Mouse (Mus musculus) heart, embryonic 14.5 days (tissue): ENCODE measurements around the gene Pde4b. TPM values are rescaled to one million over a fixed set of nuclear protein-coding genes. Genes with fewer than 3 reads are reported as not detected.

Experiments used
- ATAC-seq: fragments of 200-750 bp; cut with Nextera tagmentation; 2 replicates; pipeline ENCODE4 v1.8.0; 2017; ENCODE audit warnings: low read depth, moderate TSS enrichment; ENCODE audit not compliant: insufficient number of reproducible peaks, insufficient read depth, low FRiP score
- H3K27ac ChIP-seq, 2 experiments: fragments of 200-500 bp in 1 of 2; fragments of 300-500 bp in 1 of 2; sonication (generic) in 1 of 2; replicated peaks in 1 of 2; 2 replicates each; pipeline ENCODE4 v1.5.1; 2012 to 2014; ENCODE audit warnings: low read depth in 2 of 2, low read length in 2 of 2, control low read depth in 1 of 2, mild to moderate bottlenecking in 1 of 2, mixed read lengths in 1 of 2; ENCODE audit not compliant: control insufficient read depth in 1 of 2, insufficient read depth in 1 of 2
- H3K27me3 ChIP-seq: fragments of 300-500 bp; sonication (generic); 2 replicates; pipeline ENCODE4 v1.6.1; 2014; ENCODE audit warnings: mild to moderate bottlenecking, low read length, control low read depth; ENCODE audit not compliant: control insufficient read depth, insufficient read depth
- H3K36me3 ChIP-seq: fragments of 300-500 bp; sonication (generic); 2 replicates; pipeline ENCODE4 v1.6.1; 2014; ENCODE audit warnings: mild to moderate bottlenecking, control low read depth, low read length, mixed read lengths; ENCODE audit not compliant: control insufficient read depth, insufficient read depth
- H3K4me1 ChIP-seq, 2 experiments: fragments of 200-500 bp in 1 of 2; fragments of 300-500 bp in 1 of 2; sonication (generic) in 1 of 2; 2 replicates each; pipeline ENCODE4 v1.6.1; 2012 to 2014; ENCODE audit warnings: low read length in 2 of 2, control low read depth in 1 of 2, mixed read lengths in 1 of 2; ENCODE audit not compliant: control insufficient read depth in 2 of 2, insufficient read depth in 2 of 2
- H3K4me2 ChIP-seq: fragments of 300-500 bp; sonication (generic); 2 replicates; pipeline ENCODE4 v1.6.1; 2014; ENCODE audit warnings: mild to moderate bottlenecking, low read length
- H3K4me3 ChIP-seq, 2 experiments: fragments of 200-500 bp in 1 of 2; fragments of 300-500 bp in 1 of 2; sonication (generic) in 1 of 2; 2 replicates each; pipeline ENCODE4 v1.5.1; 2012 to 2014; ENCODE audit warnings: low read length in 2 of 2, mild to moderate bottlenecking in 2 of 2, control low read depth in 1 of 2, low read depth in 1 of 2, moderate library complexity in 1 of 2; ENCODE audit not compliant: control insufficient read depth in 1 of 2, insufficient read depth in 1 of 2
- H3K9ac ChIP-seq: fragments of 300-500 bp; sonication (generic); 2 replicates; pipeline ENCODE4 v1.6.1; 2014; ENCODE audit warnings: mild to moderate bottlenecking, low read length
- H3K9me3 ChIP-seq: fragments of 300-500 bp; sonication (generic); 2 replicates; pipeline ENCODE4 v1.6.1; 2016; ENCODE audit warnings: low read length, control low read depth; ENCODE audit not compliant: control insufficient read depth
- WGBS: fragments of 180-500 bp; shearing (Covaris S2); extraction: QIAGEN DNeasy Blood & Tissue Kit; methylation state at CpG from one replicate; pipeline ENCODE4 v1.1.7; 2014; 5-methylcytosine and 5-hydroxymethylcytosine counted together
- polyA plus RNA-seq: library from polyadenylated mRNA; unstranded; fragments of >200 nt; fragmentation: Nextera tagmentation; extraction: Ambion mirVana; gene quantifications from 2 replicates; pipeline ENCODE4 v1.2.1, GENCODE M21; 2014

The Pde4b gene
- polyA plus RNA-seq, 1 experiment from 2014 or later: 30.5 TPM

DNA sequence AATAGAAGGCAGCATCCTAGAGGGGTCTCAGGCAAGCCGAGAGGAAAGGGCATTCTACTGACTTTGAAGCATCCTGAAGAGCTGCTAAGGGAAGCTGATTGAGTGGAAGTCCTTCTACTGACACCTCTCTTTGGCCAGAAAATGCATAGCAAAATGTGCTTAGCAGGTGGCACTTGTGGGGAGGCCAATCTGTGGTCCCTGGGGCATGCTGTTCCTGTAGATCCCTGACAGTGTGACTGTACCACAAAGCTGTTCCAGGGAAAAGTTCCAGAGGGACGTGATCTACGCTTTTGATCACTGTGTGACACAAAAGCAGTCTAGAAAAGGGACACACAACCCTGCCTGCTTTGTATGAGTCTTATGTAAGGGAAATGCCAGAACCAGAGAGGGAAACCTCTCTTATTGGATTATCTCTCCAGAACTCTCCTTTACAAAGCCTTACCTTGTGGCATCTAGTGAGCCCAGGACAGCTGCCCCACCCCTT lies 49.1 kb downstream of the Pde4b start:
- Histone ChIP-seq H3K4me3 (no peak overlapping the region), H3K4me2 (no peak overlapping the region), H3K36me3 (no peaks in the 10 kb centered on the region), H3K27me3 (no peaks in the 10 kb centered on the region), H3K4me1 (no peaks in the 10 kb centered on the region), H3K27ac (no peak overlapping the region), H3K9ac (no peak overlapping the region), H3K9me3 (no peaks in the 10 kb centered on the region)
- ATAC-seq: no peak
- 75% methylated on average over 3 of the region's 3 CpGs for WGBS

DNA sequence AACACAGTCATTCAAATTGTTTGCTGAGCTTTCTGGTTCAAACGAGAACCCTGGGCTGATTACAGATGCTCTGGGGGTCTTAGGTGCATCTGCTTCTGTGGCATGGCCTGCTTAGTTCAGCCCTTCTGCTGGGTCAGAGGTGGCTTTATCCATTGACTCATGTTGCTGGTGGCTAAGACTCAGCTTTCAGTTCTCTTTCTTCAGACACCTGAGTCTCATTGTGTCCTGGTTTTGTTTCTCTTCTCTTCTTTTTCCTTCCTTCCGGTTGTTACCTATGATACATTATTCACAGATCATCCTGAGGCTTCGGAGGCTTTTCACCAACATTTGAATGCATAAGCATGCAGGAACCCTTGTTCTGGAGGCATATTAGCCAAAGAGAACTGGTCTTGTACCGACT lies 51.0 kb downstream of the Pde4b start:
- no peak overlapping the region for H3K9ac ChIP-seq
- H3K36me3 ChIP-seq: no peaks in the 10 kb centered on the region
- no peaks in the 10 kb centered on the region for H3K27me3 ChIP-seq
- no peak overlapping the region for H3K4me3 ChIP-seq
- ATAC-seq: no peak
- H3K4me1 ChIP-seq: no peaks in the 10 kb centered on the region
- WGBS: 73% methylated on average over 4 of the region's 4 CpGs
- H3K27ac ChIP-seq: no peak overlapping the region
- no peak overlapping the region for H3K4me2 ChIP-seq
- no peaks in the 10 kb centered on the region for H3K9me3 ChIP-seq

DNA sequence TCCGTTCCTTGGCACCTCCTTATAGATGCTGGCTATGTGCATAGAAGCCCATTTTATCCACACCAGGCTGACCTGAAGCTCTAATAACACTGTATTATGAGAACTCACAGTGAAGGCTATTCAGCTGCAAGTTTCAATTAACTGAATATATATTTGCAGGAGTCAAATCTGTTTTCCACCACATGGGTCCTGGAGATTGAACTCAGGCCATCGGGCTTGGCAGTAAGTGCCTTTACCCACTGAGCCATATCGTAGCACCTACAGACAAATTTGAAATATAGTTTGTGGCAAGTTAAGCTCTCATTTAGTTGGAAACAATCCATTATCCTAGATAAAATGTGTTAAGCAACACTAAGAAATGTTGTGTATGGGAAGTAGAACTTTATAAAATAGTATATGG lies 53.9 kb downstream of the Pde4b start:
- H3K4me3 ChIP-seq: no peak overlapping the region
- H3K27ac ChIP-seq: no peak overlapping the region
- no peaks in the 10 kb centered on the region for H3K9me3 ChIP-seq
- H3K4me2 ChIP-seq: no peak overlapping the region
- H3K27me3 ChIP-seq: no peaks in the 10 kb centered on the region
- WGBS: 91% methylated on average over 3 of the region's 3 CpGs
- H3K36me3 ChIP-seq: no peaks in the 10 kb centered on the region
- H3K4me1 ChIP-seq: no peaks in the 10 kb centered on the region
- H3K9ac ChIP-seq: no peak overlapping the region
- no peak for ATAC-seq

DNA sequence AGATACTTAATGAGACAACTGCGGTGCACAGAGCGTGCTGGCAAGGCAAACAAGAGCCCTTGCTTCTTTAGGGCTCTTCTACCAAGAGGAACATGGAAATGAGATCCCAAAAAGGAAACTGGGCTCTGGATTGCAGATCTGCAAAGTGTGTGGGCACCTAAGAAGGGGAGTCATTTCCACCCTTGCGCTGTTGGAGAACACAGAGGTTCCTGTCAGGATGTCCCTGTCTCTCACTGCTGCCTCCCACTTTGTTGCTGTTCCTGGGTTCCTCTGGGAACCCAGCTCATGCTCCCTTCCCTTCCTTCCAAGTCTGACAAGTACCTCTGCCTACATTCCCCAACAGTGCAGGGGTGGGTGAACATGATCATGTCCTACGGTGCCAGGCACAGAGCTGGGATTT lies 61.4 kb downstream of the Pde4b start:
- H3K36me3 ChIP-seq: no peaks in the 10 kb centered on the region
- H3K27ac ChIP-seq: no peak overlapping the region
- H3K9ac ChIP-seq: no peak overlapping the region
- no peaks in the 10 kb centered on the region for H3K9me3 ChIP-seq
- H3K4me1 ChIP-seq: 0 out of 4 replicates have a peak, but pooled peaks cover 0 to 4% of the 10 kb centered on the region in 2 experiments
- WGBS: 74% methylated on average over 4 of the region's 4 CpGs
- no peak overlapping the region for H3K4me3 ChIP-seq
- no peaks in the 10 kb centered on the region for H3K27me3 ChIP-seq
- ATAC-seq: no peak
- H3K4me2 ChIP-seq: no peak overlapping the region

GRCm38 (mm10) chr4:102159178-102159577 lies 71.8 kb downstream of the Pde4b start:
- no peak for ATAC-seq
- no peaks in the 10 kb centered on the region for H3K4me1 ChIP-seq
- H3K36me3 ChIP-seq: no peaks in the 10 kb centered on the region
- H3K9me3 ChIP-seq: no peaks in the 10 kb centered on the region
- no peak overlapping the region for H3K9ac ChIP-seq
- no peaks in the 10 kb centered on the region for H3K27me3 ChIP-seq
- H3K4me2 ChIP-seq: no peak overlapping the region
- no peak overlapping the region for H3K27ac ChIP-seq
- H3K4me3 ChIP-seq: no peak overlapping the region

- no peaks in the 10 kb centered on the region for H3K36me3 ChIP-seq
- H3K4me1 ChIP-seq: peaks cover 2 to 3% of the 10 kb centered on the region in 2 experiments; a peak in 3 of 4 replicates
- no peak overlapping the region for H3K4me2 ChIP-seq
- no peak overlapping the region for H3K27ac ChIP-seq
- no peak for ATAC-seq
- H3K9ac ChIP-seq: no peak overlapping the region
- 49% methylated on average over 3 of the region's 3 CpGs for WGBS
- H3K9me3 ChIP-seq: no peaks in the 10 kb centered on the region
- H3K27me3 ChIP-seq: no peaks in the 10 kb centered on the region
- H3K4me3 ChIP-seq: no peak overlapping the region
These were observed 84.3 kb downstream of the Pde4b start for GRCm38 (mm10) chr4:102171636-102172035.

DNA sequence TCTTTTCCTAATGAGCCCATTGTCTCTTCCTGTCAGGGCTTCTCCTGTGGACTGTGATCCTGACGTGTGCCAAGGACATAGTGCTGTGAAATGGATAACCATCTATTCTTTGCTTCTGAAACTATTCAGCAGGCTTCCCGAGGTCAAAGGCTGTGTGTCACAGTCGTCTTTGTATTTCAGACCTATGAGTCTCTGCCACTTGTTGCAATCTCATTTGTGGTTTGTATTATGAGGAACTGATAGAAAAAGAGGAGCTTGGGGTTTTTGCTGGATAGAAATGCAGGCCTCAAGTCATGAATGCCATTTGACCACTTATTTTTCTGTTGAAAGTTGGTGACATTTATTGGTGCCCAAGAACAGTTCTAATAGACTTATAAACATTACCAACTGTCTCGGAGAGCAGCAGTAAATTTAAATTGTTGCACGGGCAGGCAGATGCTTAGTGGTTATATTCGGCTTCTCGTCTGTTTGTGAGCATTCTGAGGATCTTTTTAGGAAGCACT lies 85.4 kb downstream of the Pde4b start:
- H3K9ac ChIP-seq: no peak overlapping the region
- H3K4me1 ChIP-seq: peaks cover 5 to 12% of the 10 kb centered on the region in 2 experiments
- no peaks in the 10 kb centered on the region for H3K9me3 ChIP-seq
- no peak overlapping the region for H3K27ac ChIP-seq
- 66% methylated on average over 7 of the region's 7 CpGs for WGBS
- H3K4me2 ChIP-seq: no peak overlapping the region
- no peak for ATAC-seq
- H3K4me3 ChIP-seq: no peak overlapping the region
- H3K27me3 ChIP-seq: no peaks in the 10 kb centered on the region
- H3K36me3 ChIP-seq: no peaks in the 10 kb centered on the region

DNA sequence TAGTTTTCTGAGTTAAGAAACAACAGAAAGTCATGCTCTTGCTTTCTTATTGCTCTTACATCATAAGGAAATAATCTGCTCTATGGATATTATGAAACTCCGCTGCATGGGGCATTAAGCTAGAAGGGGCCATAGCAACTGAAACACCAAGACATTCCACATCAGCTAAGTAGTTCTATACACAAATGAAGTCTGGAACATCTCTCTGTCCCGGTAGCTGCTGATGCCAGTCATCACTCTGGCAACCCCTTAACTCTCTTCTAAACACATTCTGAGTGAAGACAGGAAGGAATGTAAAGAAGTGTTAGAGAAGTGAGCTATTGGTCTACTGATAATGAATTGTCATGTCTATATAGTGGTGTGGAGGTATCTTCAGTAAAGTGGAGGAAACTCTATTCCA lies 88.6 kb downstream of the Pde4b start:
- Histone ChIP-seq H3K36me3 (no peaks in the 10 kb centered on the region), H3K4me3 (no peak overlapping the region), H3K27ac (no peak overlapping the region), H3K4me1 (peaks cover 5 to 12% of the 10 kb centered on the region in 2 experiments), H3K9ac (no peak overlapping the region), H3K27me3 (no peaks in the 10 kb centered on the region), H3K9me3 (no peaks in the 10 kb centered on the region), H3K4me2 (no peak overlapping the region)
- ATAC-seq: peak; percentile 47; the same call in 1 of the 2 replicates
- WGBS: 17% methylated on average over 2 of the region's 2 CpGs
